Mouse (Mus musculus) midbrain, embryonic 12.5 days (tissue): ENCODE results near the gene Guca2a. TPM values are rescaled to one million over a fixed set of nuclear protein-coding genes. Genes with fewer than 3 reads are reported as not detected.
A peak's percentile ranks its signal among the peaks of the same experiment; 100 is the strongest.
"Not testable (repeated sequence)": the region's sequence is repeated elsewhere in the genome, so short reads cannot be mapped to it uniquely, and the experiment has no call there.

ENCODE experiments used
- ATAC-seq: fragments of 200-750 bp; cut with Nextera tagmentation; 2 replicates; pipeline ENCODE4 v1.8.0; 2017; ENCODE audit warnings: low read depth, moderate TSS enrichment, moderate library complexity; ENCODE audit not compliant: low FRiP score
- H3K27ac ChIP-seq: fragments of 300-500 bp; sonication (generic); replicated peaks from 2 replicates; pipeline ENCODE4 v1.5.1; 2016; ENCODE audit warnings: mild to moderate bottlenecking
- H3K27me3 ChIP-seq: fragments of 300-500 bp; sonication (generic); 2 replicates; pipeline ENCODE4 v1.6.1; 2016; ENCODE audit warnings: mild to moderate bottlenecking
- H3K36me3 ChIP-seq: fragments of 300-500 bp; sonication (generic); 2 replicates; pipeline ENCODE4 v1.6.1; 2016
- H3K4me1 ChIP-seq: fragments of 300-500 bp; sonication (generic); 2 replicates; pipeline ENCODE4 v1.6.1; 2016
- H3K4me2 ChIP-seq: fragments of 300-500 bp; sonication (generic); replicated peaks from 2 replicates; pipeline ENCODE4 v1.6.1; 2016; ENCODE audit warnings: mild to moderate bottlenecking, moderate library complexity
- H3K4me3 ChIP-seq: fragments of 300-500 bp; sonication (generic); 2 replicates; pipeline ENCODE4 v1.5.1; 2016; ENCODE audit warnings: mild to moderate bottlenecking
- H3K9ac ChIP-seq: fragments of 300-500 bp; sonication (generic); replicated peaks from 2 replicates; pipeline ENCODE4 v1.6.1; 2016; ENCODE audit warnings: mild to moderate bottlenecking, moderate library complexity
- H3K9me3 ChIP-seq: fragments of 300-500 bp; sonication (generic); 2 replicates; pipeline ENCODE4 v1.6.1; 2016; ENCODE audit warnings: mild to moderate bottlenecking
- WGBS: fragments of 180-500 bp; shearing (Covaris S2); methylation state at CpG from one replicate; pipeline ENCODE4 v1.1.7; 2016; 5-methylcytosine and 5-hydroxymethylcytosine counted together
- polyA plus RNA-seq: library from polyadenylated mRNA; unstranded; fragments of >200 nt; fragmentation: Nextera tagmentation; extraction: Ambion mirVana; gene quantifications from 2 replicates; pipeline ENCODE4 v1.2.1, GENCODE M21; 2016

Gene Guca2a
- polyA plus RNA-seq, 1 experiment from 2014 or later, result not detected

DNA sequence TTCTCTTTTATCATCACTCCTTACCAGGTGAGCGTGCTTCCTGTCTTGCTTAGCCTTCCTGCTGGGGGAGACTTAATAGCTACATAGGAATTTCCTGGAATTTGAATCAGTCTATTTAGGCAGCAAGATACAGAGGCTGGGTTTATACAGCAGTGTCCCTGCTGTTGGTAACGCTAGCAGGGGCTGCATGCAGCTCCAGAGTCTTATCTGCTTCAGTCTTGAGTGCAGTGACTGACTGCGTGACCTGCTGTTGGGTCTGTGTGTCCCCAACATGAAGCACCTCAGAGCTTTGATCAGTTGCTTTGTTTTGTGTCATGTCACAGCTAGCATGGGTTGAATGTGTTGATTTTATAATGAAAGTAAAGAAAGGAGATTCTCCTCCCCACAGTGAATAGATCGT lies 10.2 kb upstream of the Guca2a start:
- no peak overlapping the region for H3K9ac ChIP-seq
- no peaks in the 10 kb centered on the region for H3K9me3 ChIP-seq
- no peak overlapping the region for H3K4me3 ChIP-seq
- H3K27ac ChIP-seq, result no peak overlapping the region
- 79% methylated on average over 4 of the region's 4 CpGs for WGBS
- H3K4me2 ChIP-seq, result no peak overlapping the region
- H3K4me1 ChIP-seq, result peaks cover 7% of the 10 kb centered on the region; the same call in 1 of the 2 replicates
- H3K36me3 ChIP-seq, result peaks cover 27% of the 10 kb centered on the region
- H3K27me3 ChIP-seq, result no peaks in the 10 kb centered on the region
- ATAC-seq, result no peak

GRCm38 (mm10) chr4:119628363-119628762 lies 9.1 kb upstream of the Guca2a start:
- not testable (repeated sequence) for H3K9me3 ChIP-seq, H3K4me2 ChIP-seq, H3K4me3 ChIP-seq, H3K27me3 ChIP-seq, H3K9ac ChIP-seq, H3K27ac ChIP-seq
- 80% methylated on average over 4 of the region's 4 CpGs for WGBS
- peaks cover 20% of the 10 kb centered on the region for H3K36me3 ChIP-seq
- H3K4me1 ChIP-seq, result peaks cover 14% of the 10 kb centered on the region
- ATAC-seq, result peak; percentile 61

- peaks cover 14% of the 10 kb centered on the region for H3K36me3 ChIP-seq
- H3K4me1 ChIP-seq, result peaks cover 12% of the 10 kb centered on the region
- no peak overlapping the region for H3K9ac ChIP-seq
- H3K27ac ChIP-seq, result no peak overlapping the region
- H3K4me2 ChIP-seq, result no peak overlapping the region
- no peak overlapping the region for H3K4me3 ChIP-seq
- no peaks in the 10 kb centered on the region for H3K27me3 ChIP-seq
- H3K9me3 ChIP-seq, result no peaks in the 10 kb centered on the region
- ATAC-seq, result no peak
- WGBS, result 80% methylated on average over 11 of the region's 11 CpGs
These were observed 6.2 kb upstream of the Guca2a start for GRCm38 (mm10) chr4:119631115-119631919.

GRCm38 (mm10) chr4:119632721-119633120 lies 4.8 kb upstream of the Guca2a start:
- Histone ChIP-seq H3K9ac (no peak overlapping the region), H3K36me3 (peaks cover 11% of the 10 kb centered on the region), H3K4me3 (no peak overlapping the region), H3K4me1 (peaks cover 10% of the 10 kb centered on the region), H3K9me3 (no peaks in the 10 kb centered on the region), H3K27me3 (no peaks in the 10 kb centered on the region), H3K4me2 (no peak overlapping the region), H3K27ac (0 out of 2 replicates have a peak overlapping the region, but pooled peaks have one; percentile 8)
- ATAC-seq, result no peak
- WGBS, result 65% methylated on average over 7 of the region's 7 CpGs

DNA sequence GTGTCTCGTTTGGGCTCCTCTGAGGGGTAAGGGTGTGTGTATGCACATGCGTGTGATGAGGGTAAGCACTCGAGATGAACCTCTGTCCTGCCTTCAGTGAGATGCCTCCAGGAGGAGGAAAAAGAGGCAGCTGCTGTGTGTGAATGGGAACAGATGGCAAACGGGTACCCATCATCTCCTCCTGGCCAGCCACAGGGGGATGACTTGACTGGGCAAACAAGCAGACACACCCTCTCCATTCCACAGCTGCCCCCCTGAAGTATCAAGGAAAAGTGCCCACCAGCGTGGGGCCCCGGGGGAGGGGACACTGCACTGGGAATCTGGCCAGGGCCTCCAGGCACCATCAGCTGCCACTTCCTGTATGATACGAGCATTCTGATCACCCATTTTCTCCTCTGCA lies 4.2 kb upstream of the Guca2a start:
- 0 out of 2 replicates have a peak, but pooled peaks have one; percentile 4 for ATAC-seq
- H3K4me3 ChIP-seq, result no peak overlapping the region
- WGBS, result 68% methylated on average over 7 of the region's 7 CpGs
- H3K27me3 ChIP-seq, result no peaks in the 10 kb centered on the region
- H3K27ac ChIP-seq, result 0 out of 2 replicates have a peak overlapping the region, but pooled peaks have one; percentile 8
- H3K9ac ChIP-seq, result no peak overlapping the region
- H3K36me3 ChIP-seq, result peaks cover 11% of the 10 kb centered on the region
- no peak overlapping the region for H3K4me2 ChIP-seq
- H3K9me3 ChIP-seq, result no peaks in the 10 kb centered on the region
- peaks cover 10% of the 10 kb centered on the region for H3K4me1 ChIP-seq

- WGBS, result 93% methylated on average over 3 of the region's 3 CpGs
- no peaks in the 10 kb centered on the region for H3K27me3 ChIP-seq
- H3K4me2 ChIP-seq, result no peak overlapping the region
- no peaks in the 10 kb centered on the region for H3K9me3 ChIP-seq
- no peak overlapping the region for H3K9ac ChIP-seq
- no peak overlapping the region for H3K27ac ChIP-seq
- peaks cover 11% of the 10 kb centered on the region for H3K36me3 ChIP-seq
- H3K4me3 ChIP-seq, result no peak overlapping the region
- H3K4me1 ChIP-seq, result peaks cover 10% of the 10 kb centered on the region
- no peak for ATAC-seq
These were observed 3.6 kb upstream of the Guca2a start for GRCm38 (mm10) chr4:119633948-119634347.

GRCm38 (mm10) chr4:119634908-119635660 lies 2.4 kb upstream of the Guca2a start:
- Histone ChIP-seq H3K4me2 (no peak overlapping the region), H3K4me3 (no peak overlapping the region), H3K4me1 (peaks cover 10% of the 10 kb centered on the region), H3K27me3 (no peaks in the 10 kb centered on the region), H3K9ac (no peak overlapping the region), H3K9me3 (no peaks in the 10 kb centered on the region), H3K36me3 (peaks cover 3% of the 10 kb centered on the region; the same call in 1 of the 2 replicates), H3K27ac (no peak overlapping the region)
- no peak for ATAC-seq
- WGBS, result 77% methylated on average over 6 of the region's 6 CpGs

GRCm38 (mm10) chr4:119635686-119636085 lies 1.8 kb upstream of the Guca2a start:
- 87% methylated on average over 8 of the region's 8 CpGs for WGBS
- Histone ChIP-seq H3K9ac (no peak overlapping the region), H3K27ac (no peak overlapping the region), H3K4me3 (no peak overlapping the region), H3K27me3 (no peaks in the 10 kb centered on the region), H3K9me3 (no peaks in the 10 kb centered on the region), H3K36me3 (no peaks in the 10 kb centered on the region), H3K4me2 (no peak overlapping the region), H3K4me1 (peaks cover 10% of the 10 kb centered on the region)
- ATAC-seq, result no peak

DNA sequence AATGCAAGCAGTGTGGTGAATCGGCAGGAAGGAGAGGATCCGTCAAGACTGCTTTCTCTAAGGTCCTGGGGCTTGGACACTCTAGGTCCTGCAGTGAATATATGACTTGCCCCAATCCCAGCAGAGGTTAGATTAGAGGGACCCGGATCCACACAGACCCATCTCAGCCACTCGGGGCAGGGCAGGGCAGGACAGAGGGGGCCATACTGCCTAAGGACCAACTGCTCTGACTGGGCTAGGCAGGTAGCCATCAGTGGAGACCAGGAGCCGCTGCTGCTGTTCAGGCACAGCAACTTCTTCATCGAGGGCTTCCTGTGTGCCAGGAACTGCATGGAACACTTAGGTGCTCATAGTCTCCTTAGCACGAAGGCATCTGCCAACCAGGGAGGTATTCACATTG lies 773 bp upstream of the Guca2a start:
- no peak overlapping the region for H3K4me3 ChIP-seq
- H3K27ac ChIP-seq, result no peak overlapping the region
- ATAC-seq, result no peak
- no peaks in the 10 kb centered on the region for H3K27me3 ChIP-seq
- H3K4me2 ChIP-seq, result no peak overlapping the region
- no peaks in the 10 kb centered on the region for H3K36me3 ChIP-seq
- WGBS, result 82% methylated on average over 7 of the region's 7 CpGs
- H3K4me1 ChIP-seq, result peaks cover 10% of the 10 kb centered on the region
- H3K9ac ChIP-seq, result no peak overlapping the region
- H3K9me3 ChIP-seq, result no peaks in the 10 kb centered on the region

DNA sequence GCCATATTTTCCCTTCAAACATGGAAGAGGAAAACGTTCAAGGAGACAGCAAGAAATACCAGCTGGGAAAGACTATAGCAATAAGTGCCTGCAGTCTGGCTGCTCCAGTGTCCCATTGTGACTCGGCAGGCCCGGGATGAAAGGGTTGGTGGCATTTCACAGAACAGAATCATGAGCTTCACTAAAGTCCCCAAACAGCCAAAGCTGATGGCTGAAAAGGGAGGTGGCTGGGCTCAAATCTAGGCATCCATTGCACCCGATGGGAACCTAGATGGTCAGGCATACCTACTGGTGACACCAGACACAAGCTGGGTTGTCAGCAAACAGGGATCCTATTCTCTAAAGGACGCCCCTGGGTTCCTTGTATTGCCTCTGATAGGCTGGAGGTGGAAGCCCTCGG lies 442 bp downstream of the Guca2a start:
- H3K9me3 ChIP-seq, result no peaks in the 10 kb centered on the region
- no peak overlapping the region for H3K4me3 ChIP-seq
- H3K9ac ChIP-seq, result no peak overlapping the region
- H3K27ac ChIP-seq, result no peak overlapping the region
- no peaks in the 10 kb centered on the region for H3K36me3 ChIP-seq
- H3K27me3 ChIP-seq, result no peaks in the 10 kb centered on the region
- no peak overlapping the region for H3K4me2 ChIP-seq
- WGBS, result 89% methylated on average over 6 of the region's 6 CpGs
- peaks cover 6% of the 10 kb centered on the region for H3K4me1 ChIP-seq
- ATAC-seq, result no peak

- H3K4me3 ChIP-seq, result no peak overlapping the region
- H3K9me3 ChIP-seq, result no peaks in the 10 kb centered on the region
- H3K27me3 ChIP-seq, result no peaks in the 10 kb centered on the region
- no peak for ATAC-seq
- H3K4me2 ChIP-seq, result no peak overlapping the region
- no peaks in the 10 kb centered on the region for H3K4me1 ChIP-seq
- no peaks in the 10 kb centered on the region for H3K36me3 ChIP-seq
- no peak overlapping the region for H3K9ac ChIP-seq
- no peak overlapping the region for H3K27ac ChIP-seq
- WGBS, result 60% methylated on average over 11 of the region's 11 CpGs
These were observed 1.2 kb downstream of the Guca2a start for GRCm38 (mm10) chr4:119638656-119639055.

DNA sequence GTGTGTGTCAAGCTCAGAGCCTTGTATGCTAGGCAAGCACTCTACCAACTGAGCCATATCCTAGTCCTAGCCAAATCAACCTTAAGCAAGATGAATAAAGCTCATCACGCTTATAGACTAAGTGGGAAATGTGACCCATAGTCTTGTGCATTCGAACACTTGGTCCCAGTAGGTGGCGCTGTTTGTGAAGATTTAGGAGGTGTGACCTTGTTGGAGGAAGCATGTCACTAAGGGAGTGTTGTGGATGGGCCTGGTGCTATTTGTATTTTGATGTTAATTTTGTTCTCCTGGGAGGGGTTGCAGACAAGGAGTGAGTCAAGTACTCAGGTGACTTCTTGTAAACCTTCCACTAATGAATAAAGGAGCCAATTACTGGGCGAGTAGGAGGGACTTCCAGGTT lies 5.2 kb downstream of the Guca2a start:
- H3K9me3 ChIP-seq, result no peaks in the 10 kb centered on the region
- no peak for ATAC-seq
- no peaks in the 10 kb centered on the region for H3K36me3 ChIP-seq
- H3K27ac ChIP-seq, result no peak overlapping the region
- H3K9ac ChIP-seq, result no peak overlapping the region
- H3K4me3 ChIP-seq, result no peak overlapping the region
- 87% methylated on average over 4 of the region's 4 CpGs for WGBS
- H3K4me2 ChIP-seq, result no peak overlapping the region
- H3K4me1 ChIP-seq, result no peaks in the 10 kb centered on the region
- no peaks in the 10 kb centered on the region for H3K27me3 ChIP-seq
